Mouse (Mus musculus) thymus, postnatal 36 days (tissue): Measurements from ENCODE around the gene Lama2.

Experiments
- DNase-seq, 2 experiments: peaks; one replicate each; pipeline ENCODE4 v3.0.0; 2022; ENCODE audit warnings: mixed read lengths in 2 of 2

The Lama2 gene

GRCm38 (mm10) chr10:27619658-27620057 is at the start of gene Lama2:
Gene Lama2 (minus strand): TSS chr10:27619758.
- DNase-seq = no peak

- DNase-seq = no peak
Measured at GRCm38 (mm10) chr10:27664391-27664790, 44.8 kb upstream of the Lama2 start.

- no peak for DNase-seq
Measured at GRCm38 (mm10) chr10:27663396-27663795, 43.8 kb upstream of the Lama2 start.

GRCm38 (mm10) chr10:27654164-27654563 is 34.6 kb upstream of the Lama2 start:
- no peak for DNase-seq

- no peak for DNase-seq
Measured at GRCm38 (mm10) chr10:27652694-27653335, 33.3 kb upstream of the Lama2 start.

- DNase-seq = no peak
Measured at GRCm38 (mm10) chr10:27635721-27636120, 16.2 kb upstream of the Lama2 start.

GRCm38 (mm10) chr10:27631002-27631401 is 11.4 kb upstream of the Lama2 start:
- no peak for DNase-seq

- no peak for DNase-seq
Measured at GRCm38 (mm10) chr10:27621697-27622449, 2.3 kb upstream of the Lama2 start.

- no peak for DNase-seq
Measured at GRCm38 (mm10) chr10:27617522-27618020, 2.0 kb downstream of the Lama2 start.

GRCm38 (mm10) chr10:27616641-27617415 is 2.7 kb downstream of the Lama2 start:
- no peak for DNase-seq

- DNase-seq = no peak
Measured at GRCm38 (mm10) chr10:27595675-27596074, 23.9 kb downstream of the Lama2 start.

- no peak for DNase-seq
Measured at GRCm38 (mm10) chr10:27533217-27533616, 86.3 kb downstream of the Lama2 start.

- no peak for DNase-seq
Measured at GRCm38 (mm10) chr10:27508847-27509459, 110.6 kb downstream of the Lama2 start.

GRCm38 (mm10) chr10:27500863-27501262 is 118.7 kb downstream of the Lama2 start:
- no peak for DNase-seq

GRCm38 (mm10) chr10:27488452-27488851 is 131.1 kb downstream of the Lama2 start:
- no peak for DNase-seq

- DNase-seq = no peak
Measured at GRCm38 (mm10) chr10:27484041-27484440, 135.5 kb downstream of the Lama2 start.

- no peak for DNase-seq
Measured at GRCm38 (mm10) chr10:27475540-27475939, 144.0 kb downstream of the Lama2 start.

- DNase-seq = no peak
Measured at GRCm38 (mm10) chr10:27468274-27468673, 151.3 kb downstream of the Lama2 start.

GRCm38 (mm10) chr10:27413583-27414465 is 205.7 kb downstream of the Lama2 start:
- no peak for DNase-seq

- no peak for DNase-seq
Measured at GRCm38 (mm10) chr10:27390753-27391152, 228.8 kb downstream of the Lama2 start.

- DNase-seq = no peak
Measured at GRCm38 (mm10) chr10:27387531-27387930, 232.0 kb downstream of the Lama2 start.

GRCm38 (mm10) chr10:27384636-27385035 is 234.9 kb downstream of the Lama2 start:
- DNase-seq = no peak
